In the genomic region with DNA sequence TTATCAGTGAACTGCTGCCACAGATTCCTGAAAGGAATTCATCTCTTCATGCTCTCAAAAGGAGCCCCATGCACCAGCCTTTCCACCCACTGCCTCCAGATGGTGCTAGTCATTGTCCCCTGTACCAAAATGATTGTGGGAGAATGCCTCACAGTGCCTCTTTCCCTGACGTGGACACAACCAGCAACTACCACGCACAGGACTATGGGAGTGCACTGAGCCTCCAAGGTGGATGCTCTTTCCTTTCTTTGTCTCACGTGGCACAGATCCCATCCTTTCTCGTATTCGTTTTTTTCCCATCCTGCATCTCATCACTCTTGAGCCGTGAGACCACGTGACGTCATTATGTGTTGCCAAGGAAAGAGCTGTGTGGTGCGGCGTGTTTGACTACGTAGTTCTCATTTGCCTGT, we compare ENCODE assay signal across 9 mouse cellular contexts.
DNase-seq lines count a peak whose midpoint lies in the region; ATAC-seq lines count a peak whose summit lies in the region.
"Had no signal": no experiment of that assay in that cellular context is flagged by ENCODE, and none has a peak within 500 bp of the region (broad histone marks: within the 10 kb centered on the region; RNA-seq: fewer than 3 reads in every experiment).

No protein-coding gene starts in this region.

- 67% methylated on average over 11 of the region's 11 CpGs for WGBS in forebrain, embryonic 12.5 days
- 62% methylated on average over 11 of the region's 11 CpGs for WGBS in midbrain, embryonic 13.5 days

- no peaks in the 10 kb centered on the region for H3K4me1 ChIP-seq in forebrain, embryonic 12.5 days
- no peaks in the 10 kb centered on the region for H3K4me1 ChIP-seq in midbrain, embryonic 13.5 days (replicated peaks)
- H3K4me1 ChIP-seq: liver, embryonic 15.5 days had no signal

- no peak overlapping the region for H3K9ac ChIP-seq in forebrain, embryonic 12.5 days
- no peak overlapping the region for H3K9ac ChIP-seq in midbrain, embryonic 13.5 days (replicated peaks)
- H3K9ac ChIP-seq: liver, embryonic 15.5 days had no signal

- peak; percentile 51 for ATAC-seq in forebrain, embryonic 12.5 days (ENCODE audit: low FRiP score)
- ATAC-seq in hematopoietic stem cell, adult 5-6 weeks (replicated peaks in 1 of 2; ENCODE audit: insufficient read depth in 1 of 2, low FRiP score in 2 of 2, low TSS enrichment in 1 of 2, low read depth in 1 of 2, poor library complexity in 2 of 2, severe bottlenecking in 2 of 2): peak; percentile 60 to 81; a peak in 3 of 4 replicates
- ATAC-seq in midbrain, embryonic 13.5 days: 0 out of 2 replicates have a peak, but pooled peaks have one; percentile 76

- H3K4me3 ChIP-seq in forebrain, embryonic 12.5 days (replicated peaks): no peak overlapping the region
- H3K4me3 ChIP-seq in midbrain, embryonic 13.5 days (replicated peaks): no peak overlapping the region
- H3K4me3 ChIP-seq: liver, embryonic 15.5 days had no signal

- no peaks in the 10 kb centered on the region for H3K27me3 ChIP-seq in forebrain, embryonic 12.5 days
- no peaks in the 10 kb centered on the region for H3K27me3 ChIP-seq in midbrain, embryonic 13.5 days
- H3K27me3 ChIP-seq: liver, embryonic 15.5 days had no signal

- peak; percentile 33 for DNase-seq in gastrocnemius, adult 18-20 months (ENCODE audit: low spot score)
- no peak for DNase-seq in gastrocnemius, adult 8-10 months (ENCODE audit: low spot score in 2 of 2)
- DNase-seq in adrenal gland, postnatal 36 days: peak; percentile 49 to 51
- DNase-seq in layer of hippocampus, postnatal 25 days (ENCODE audit: extremely low spot score in 1 of 2, low spot score in 1 of 2): peak; percentile 32 to 44
- peak; percentile 14 for DNase-seq in yolk sac, embryonic 10.5 days (ENCODE audit: low spot score)

- H3K9me3 ChIP-seq in forebrain, embryonic 12.5 days: no peaks in the 10 kb centered on the region
- H3K9me3 ChIP-seq in midbrain, embryonic 13.5 days: no peaks in the 10 kb centered on the region
- H3K9me3 ChIP-seq: liver, embryonic 15.5 days had no signal

- H3K4me2 ChIP-seq in forebrain, embryonic 12.5 days: no peak overlapping the region
- no peak overlapping the region for H3K4me2 ChIP-seq in midbrain, embryonic 13.5 days (replicated peaks)
- H3K4me2 ChIP-seq: liver, embryonic 15.5 days had no signal

- peaks cover 42% of the 10 kb centered on the region for H3K36me3 ChIP-seq in forebrain, embryonic 12.5 days (replicated peaks)
- peaks cover 49% of the 10 kb centered on the region for H3K36me3 ChIP-seq in midbrain, embryonic 13.5 days

- H3K27ac ChIP-seq in forebrain, embryonic 12.5 days: no peak overlapping the region
- no peak overlapping the region for H3K27ac ChIP-seq in midbrain, embryonic 13.5 days
- H3K27ac ChIP-seq: liver, embryonic 15.5 days had no signal

Comparison
In these comparisons a context has a peak if more than half of its experiments do, and no peak if none do; other contexts are left out.
1. DNase-seq: peak in gastrocnemius, adult 18-20 months (single experiment), adrenal gland, postnatal 36 days (2 of 2), layer of hippocampus, postnatal 25 days (2 of 2) and yolk sac, embryonic 10.5 days (single experiment); none in gastrocnemius, adult 8-10 months (0 of 2).
2. Peak in every context shown above with its lines, with median percentiles within 50 percentile points of each other: ATAC-seq.